Mouse (Mus musculus): ENCODE data around the gene Hap1. TPM values are rescaled to one million over a fixed set of nuclear protein-coding genes. Genes with fewer than 3 reads are reported as not detected.
"Not testable (repeated sequence)": the region's sequence is repeated elsewhere in the genome, so short reads cannot be mapped to it uniquely, and the experiment has no call there.

Hap1 gene
- polyA plus RNA-seq, 1 experiment from 2014 or later, result 3.0 TPM

DNA sequence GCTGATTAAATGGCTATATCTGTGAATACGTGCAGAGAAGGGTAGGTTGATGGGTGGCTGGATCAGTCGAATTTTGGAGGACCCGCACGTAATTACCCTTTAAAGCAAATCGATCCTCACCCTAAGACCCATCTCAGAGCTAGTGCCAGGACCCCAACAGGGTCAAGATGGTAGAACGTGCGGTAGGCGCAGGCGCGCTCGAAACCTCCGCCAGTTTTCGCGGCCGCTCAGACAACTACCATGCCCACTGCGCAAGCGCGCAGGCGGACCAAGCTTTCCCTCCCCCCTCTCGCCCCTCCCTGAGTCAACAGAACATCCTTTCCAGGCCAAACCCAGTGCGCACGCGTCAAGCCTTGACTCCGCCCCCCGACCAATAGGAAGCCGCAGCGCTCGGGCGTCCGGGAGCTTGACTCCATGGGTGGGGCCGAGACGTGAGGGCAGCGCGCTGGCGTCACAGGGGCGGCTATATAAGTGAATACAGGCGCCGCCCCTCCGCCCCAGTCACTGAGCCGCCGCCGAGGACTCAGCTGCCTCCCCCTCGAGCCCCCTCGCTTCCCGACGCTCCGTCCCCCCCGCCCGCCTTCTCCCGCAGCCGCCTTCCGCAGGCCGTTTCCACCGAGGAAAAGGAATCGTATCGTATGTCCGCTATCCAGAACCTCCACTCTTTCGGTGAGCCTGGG, 36.3 kb downstream of the Hap1 start, which contains the start of gene Eif1:
Eif1 (plus strand) TSS at position 394 of the 680 bp plus-strand sequence.
- Histone ChIP-seq H3K4me1 (ENCODE audit: control insufficient read depth, insufficient read depth, low read length) (no peaks in the 10 kb centered on the region), H3K27me3 (ENCODE audit: control insufficient read depth, insufficient read depth, low read length) (no peaks in the 10 kb centered on the region), H3K4me3 (ENCODE audit: low read depth, low read length) (peak within 1 kb of the TSS; percentile 88), H3K9ac (ENCODE audit: low read depth, low read length) (peak within 1 kb of the TSS; percentile 98), H3K36me3 (ENCODE audit: control insufficient read depth, insufficient read depth, low read length) (peaks cover 9% of the 10 kb centered on the region), H3K9me3 (replicated peaks; ENCODE audit: control insufficient read depth, low read length) (no peaks in the 10 kb centered on the region), H3K27ac (ENCODE audit: low read depth, low read length) (peak within 1 kb of the TSS; percentile 99), H3K4me2 (peak within 1 kb of the TSS; percentile 85)
- WGBS (ENCODE audit: insufficient replicate concordance), result 1% methylated on average over 55 of the region's 58 CpGs
- ATAC-seq (replicated peaks; ENCODE audit: insufficient number of reproducible peaks, low FRiP score, low TSS enrichment), result peak; percentile 89

- Histone ChIP-seq H3K27ac (ENCODE audit: low read depth, low read length) (peak overlapping the region; percentile 99; the same call in 1 of the 2 replicates), H3K27me3 (ENCODE audit: control insufficient read depth, insufficient read depth, low read length) (no peaks in the 10 kb centered on the region), H3K4me2 (peak overlapping the region; percentile 69), H3K36me3 (ENCODE audit: control insufficient read depth, insufficient read depth, low read length) (peaks cover 9% of the 10 kb centered on the region), H3K4me1 (ENCODE audit: control insufficient read depth, insufficient read depth, low read length) (no peaks in the 10 kb centered on the region), H3K4me3 (ENCODE audit: low read depth, low read length) (peak overlapping the region; percentile 88), H3K9me3 (replicated peaks; ENCODE audit: control insufficient read depth, low read length) (no peaks in the 10 kb centered on the region), H3K9ac (ENCODE audit: low read depth, low read length) (peak overlapping the region; percentile 60; the same call in 1 of the 2 replicates)
- 77% methylated on average over 10 of the region's 10 CpGs for WGBS (ENCODE audit: insufficient replicate concordance)
- no peak for ATAC-seq (replicated peaks; ENCODE audit: insufficient number of reproducible peaks, low FRiP score, low TSS enrichment)
These were observed 37.1 kb downstream of the Hap1 start for GRCm38 (mm10) chr11:100318529-100319451.

- Histone ChIP-seq H3K9me3 (replicated peaks; ENCODE audit: control insufficient read depth, low read length) (no peaks in the 10 kb centered on the region), H3K4me1 (ENCODE audit: control insufficient read depth, insufficient read depth, low read length) (no peaks in the 10 kb centered on the region)
These were observed 38.0 kb downstream of the Hap1 start for GRCm38 (mm10) chr11:100317826-100318380.

GRCm38 (mm10) chr11:100315439-100315838, 40.5 kb downstream of the Hap1 start:
- 85% methylated on average over 5 of the region's 5 CpGs for whole genome bisulfite sequencing (ENCODE audit: insufficient replicate concordance)
- Histone ChIP-seq H3K9me3 (replicated peaks; ENCODE audit: control insufficient read depth, low read length) (no peaks in the 10 kb centered on the region), H3K4me3 (ENCODE audit: low read depth, low read length) (no peak overlapping the region), H3K27ac (ENCODE audit: low read depth, low read length) (no peak overlapping the region), H3K4me2 (no peak overlapping the region), H3K27me3 (ENCODE audit: control insufficient read depth, insufficient read depth, low read length) (no peaks in the 10 kb centered on the region), H3K4me1 (ENCODE audit: control insufficient read depth, insufficient read depth, low read length) (peaks cover 2% of the 10 kb centered on the region; the same call in 1 of the 2 replicates), H3K9ac (ENCODE audit: low read depth, low read length) (no peak overlapping the region), H3K36me3 (ENCODE audit: control insufficient read depth, insufficient read depth, low read length) (no peaks in the 10 kb centered on the region)
- ATAC-seq (replicated peaks; ENCODE audit: insufficient number of reproducible peaks, low FRiP score, low TSS enrichment), result no peak

More at GRCm38 (mm10) chr11:100317826-100318380, 38.0 kb downstream of the Hap1 start:
- Histone ChIP-seq H3K4me2 (no peak overlapping the region), H3K27me3 (ENCODE audit: control insufficient read depth, insufficient read depth, low read length) (no peaks in the 10 kb centered on the region), H3K9ac (ENCODE audit: low read depth, low read length) (no peak overlapping the region), H3K4me3 (ENCODE audit: low read depth, low read length) (no peak overlapping the region), H3K36me3 (ENCODE audit: control insufficient read depth, insufficient read depth, low read length) (peaks cover 9% of the 10 kb centered on the region), H3K27ac (ENCODE audit: low read depth, low read length) (no peak overlapping the region)
- no peak for ATAC-seq (replicated peaks; ENCODE audit: insufficient number of reproducible peaks, low FRiP score, low TSS enrichment)
- WGBS (ENCODE audit: insufficient replicate concordance), result 60% methylated on average over 6 of the region's 6 CpGs

GRCm38 (mm10) chr11:100313424-100313823, 42.5 kb downstream of the Hap1 start:
- no peaks in the 10 kb centered on the region for H3K9me3 ChIP-seq (replicated peaks; ENCODE audit: control insufficient read depth, low read length)
- H3K9ac ChIP-seq (ENCODE audit: low read depth, low read length), result no peak overlapping the region
- H3K27ac ChIP-seq (ENCODE audit: low read depth, low read length), result no peak overlapping the region
- no peak for ATAC-seq (replicated peaks; ENCODE audit: insufficient number of reproducible peaks, low FRiP score, low TSS enrichment)
- no peak overlapping the region for H3K4me2 ChIP-seq
- no peak overlapping the region for H3K4me3 ChIP-seq (ENCODE audit: low read depth, low read length)
- peaks cover 2% of the 10 kb centered on the region; the same call in 1 of the 2 replicates for H3K4me1 ChIP-seq (ENCODE audit: control insufficient read depth, insufficient read depth, low read length)
- no peaks in the 10 kb centered on the region for H3K36me3 ChIP-seq (ENCODE audit: control insufficient read depth, insufficient read depth, low read length)
- no peaks in the 10 kb centered on the region for H3K27me3 ChIP-seq (ENCODE audit: control insufficient read depth, insufficient read depth, low read length)
- 84% methylated on average over 6 of the region's 6 CpGs for WGBS (ENCODE audit: insufficient replicate concordance)

- Histone ChIP-seq H3K4me2 (0 out of 2 replicates have a peak overlapping the region, but pooled peaks have one; percentile 20), H3K9me3 (replicated peaks; ENCODE audit: control insufficient read depth, low read length) (no peaks in the 10 kb centered on the region), H3K36me3 (ENCODE audit: control insufficient read depth, insufficient read depth, low read length) (no peaks in the 10 kb centered on the region), H3K9ac (ENCODE audit: low read depth, low read length) (no peak overlapping the region), H3K4me1 (ENCODE audit: control insufficient read depth, insufficient read depth, low read length) (peaks cover 2% of the 10 kb centered on the region; the same call in 1 of the 2 replicates), H3K27me3 (ENCODE audit: control insufficient read depth, insufficient read depth, low read length) (no peaks in the 10 kb centered on the region), H3K4me3 (ENCODE audit: low read depth, low read length) (no peak overlapping the region), H3K27ac (ENCODE audit: low read depth, low read length) (peak overlapping the region; percentile 66)
- no peak; the same call in 1 of the 2 replicates for ATAC-seq (replicated peaks; ENCODE audit: insufficient number of reproducible peaks, low FRiP score, low TSS enrichment)
- WGBS (ENCODE audit: insufficient replicate concordance), result 27% methylated on average over 5 of the region's 5 CpGs
These were observed 43.7 kb downstream of the Hap1 start for GRCm38 (mm10) chr11:100312096-100312679.

DNA sequence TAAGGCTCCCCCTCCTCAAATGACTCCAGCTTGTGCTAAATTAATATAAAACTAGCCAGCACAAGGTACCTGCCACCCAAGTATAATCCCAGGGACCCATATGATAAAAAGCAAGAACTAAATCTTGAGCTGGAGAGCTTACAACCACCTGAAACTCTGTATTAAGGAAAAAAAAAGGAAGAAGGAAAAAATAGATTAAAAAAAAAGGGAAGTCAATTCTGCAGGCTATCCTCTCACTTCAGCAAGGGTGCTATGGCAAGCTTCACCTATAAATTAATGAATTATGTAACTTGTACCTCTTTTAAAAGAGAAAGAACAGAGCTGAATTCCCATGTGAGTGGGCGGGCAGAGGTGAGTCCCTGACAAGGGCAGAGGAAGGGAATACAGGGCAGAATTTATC, 44.3 kb downstream of the Hap1 start:
- Histone ChIP-seq H3K4me3 (ENCODE audit: low read depth, low read length) (no peak overlapping the region), H3K9ac (ENCODE audit: low read depth, low read length) (no peak overlapping the region), H3K4me2 (no peak overlapping the region), H3K36me3 (ENCODE audit: control insufficient read depth, insufficient read depth, low read length) (no peaks in the 10 kb centered on the region), H3K27me3 (ENCODE audit: control insufficient read depth, insufficient read depth, low read length) (no peaks in the 10 kb centered on the region), H3K27ac (ENCODE audit: low read depth, low read length) (peak overlapping the region; percentile 66), H3K4me1 (ENCODE audit: control insufficient read depth, insufficient read depth, low read length) (peaks cover 2% of the 10 kb centered on the region; the same call in 1 of the 2 replicates), H3K9me3 (replicated peaks; ENCODE audit: control insufficient read depth, low read length) (no peaks in the 10 kb centered on the region)
- no peak for ATAC-seq (replicated peaks; ENCODE audit: insufficient number of reproducible peaks, low FRiP score, low TSS enrichment)
- WGBS (ENCODE audit: insufficient replicate concordance), result 44% methylated on average over 1 of the region's 1 CpGs

DNA sequence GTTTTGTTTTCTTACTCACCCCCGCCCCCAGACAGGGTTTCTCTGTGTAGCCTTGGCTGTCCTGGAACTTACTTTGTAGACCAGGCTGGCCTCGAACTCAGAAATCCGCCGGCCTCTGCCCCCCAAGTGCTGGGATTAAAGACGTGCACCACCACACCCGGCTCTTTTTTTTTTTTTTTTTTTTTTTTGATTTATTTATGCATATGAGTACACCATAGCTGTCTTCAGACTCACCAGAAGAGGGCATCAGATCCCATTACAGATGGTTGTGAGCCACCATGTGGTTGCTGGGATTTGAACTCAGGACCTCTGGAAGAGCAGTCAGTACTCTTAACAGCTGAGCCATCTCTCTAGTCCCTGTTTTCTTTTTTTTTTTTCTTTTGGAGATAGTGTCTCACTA, 47.3 kb downstream of the Hap1 start:
- H3K27ac ChIP-seq (ENCODE audit: low read depth, low read length); H3K36me3 ChIP-seq (ENCODE audit: control insufficient read depth, insufficient read depth, low read length); H3K9me3 ChIP-seq (replicated peaks; ENCODE audit: control insufficient read depth, low read length); H3K4me2 ChIP-seq; H3K9ac ChIP-seq (ENCODE audit: low read depth, low read length); H3K4me3 ChIP-seq (ENCODE audit: low read depth, low read length); ATAC-seq (replicated peaks; ENCODE audit: insufficient number of reproducible peaks, low FRiP score, low TSS enrichment); H3K4me1 ChIP-seq (ENCODE audit: control insufficient read depth, insufficient read depth, low read length); H3K27me3 ChIP-seq (ENCODE audit: control insufficient read depth, insufficient read depth, low read length): not testable (repeated sequence)
- 79% methylated on average over 6 of the region's 6 CpGs for WGBS (ENCODE audit: insufficient replicate concordance)
